8 mouse cellular contexts compared by ENCODE assay signal in the genomic region with DNA sequence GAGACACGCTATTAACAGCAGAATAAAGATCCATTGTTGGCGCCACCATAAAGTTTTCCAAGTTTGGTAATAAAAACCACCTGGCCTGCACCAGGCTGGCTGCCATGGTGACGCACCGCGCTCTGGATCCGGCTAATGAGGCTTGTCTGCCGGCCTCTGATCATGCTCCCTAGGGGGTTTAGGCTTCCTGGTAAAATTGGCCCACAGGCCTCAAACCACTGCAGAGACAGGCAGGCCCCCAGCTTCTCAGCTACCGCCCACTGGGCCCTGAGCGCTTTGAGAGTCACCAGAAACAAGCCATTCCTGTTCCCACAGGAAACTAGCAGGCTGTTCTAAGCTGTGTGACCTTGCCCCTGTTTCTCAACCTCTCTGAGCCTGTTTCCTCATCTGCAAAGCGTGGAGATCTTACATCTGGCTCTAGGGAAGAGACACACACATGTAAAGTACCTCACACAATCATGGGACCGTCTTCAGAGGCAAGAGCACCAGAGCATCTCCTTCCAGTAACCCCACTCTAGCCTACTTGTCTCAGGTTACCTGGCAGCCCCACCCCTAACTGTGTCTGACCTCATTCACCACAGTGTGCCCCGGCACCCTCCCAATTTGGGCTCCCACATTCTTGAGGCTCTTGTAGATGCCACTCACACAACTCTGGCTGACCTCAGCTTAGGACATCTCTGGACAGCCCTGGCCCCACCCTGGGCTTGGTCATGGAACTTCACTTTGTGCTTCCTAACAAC.
DNase-seq lines count a peak whose midpoint lies in the region; ATAC-seq and TF ChIP-seq lines count a peak whose summit lies in the region.

No protein-coding gene starts in this region.

- TF ChIP-seq POLR2A in limb, embryonic 14.5 days (IDR thresholded peaks at IDR 0.05; ENCODE audit: borderline replicate concordance, extremely low read depth, insufficient read depth, insufficient read length) = no peak
- TF ChIP-seq POLR2A in cerebellum, adult 2 months (IDR thresholded peaks at IDR 0.05; ENCODE audit: borderline replicate concordance, insufficient read depth, low read length) = no peak

- ATAC-seq in embryonic facial prominence, embryonic 15.5 days (ENCODE audit: insufficient number of reproducible peaks, low FRiP score, low TSS enrichment, low read depth) = peak; percentile 78
- 0 out of 2 replicates have a peak, but pooled peaks have one; percentile 32 for ATAC-seq in intestine, postnatal 0 days
- peak; percentile 83; the same call in 1 of the 2 replicates for ATAC-seq in limb, embryonic 14.5 days (ENCODE audit: low FRiP score, low read depth)
- ATAC-seq in lung, postnatal 0 days = no peak
- ATAC-seq in activated CD4-positive, CD25-positive, alpha-beta regulatory T cell, adult 4 months = no peak

- 0 out of 2 replicates have a peak overlapping the region, but pooled peaks have one; percentile 60 for H3K27ac ChIP-seq in embryonic facial prominence, embryonic 15.5 days (replicated peaks)
- H3K27ac ChIP-seq in intestine, postnatal 0 days (ENCODE audit: low read depth, low read length) = no peak overlapping the region
- H3K27ac ChIP-seq in limb, embryonic 14.5 days (replicated peaks; ENCODE audit: low read depth, low read length) = peak overlapping the region; percentile 27; the same call in 1 of the 2 replicates
- no peak overlapping the region for H3K27ac ChIP-seq in lung, postnatal 0 days (ENCODE audit: low read length)
- H3K27ac ChIP-seq in cerebellum, adult 2 months (ENCODE audit: insufficient read depth, low read length) = no peak overlapping the region

- H3K4me2 ChIP-seq in embryonic facial prominence, embryonic 15.5 days (replicated peaks) = no peak overlapping the region
- no peak overlapping the region for H3K4me2 ChIP-seq in intestine, postnatal 0 days (replicated peaks; ENCODE audit: low read depth)
- no peak overlapping the region for H3K4me2 ChIP-seq in limb, embryonic 14.5 days (replicated peaks; ENCODE audit: low read depth, low read length, severe bottlenecking)
- H3K4me2 ChIP-seq in lung, postnatal 0 days (replicated peaks; ENCODE audit: low read depth, low read length) = no peak overlapping the region

- H3K4me3 ChIP-seq in embryonic facial prominence, embryonic 15.5 days (replicated peaks) = no peak overlapping the region
- H3K4me3 ChIP-seq in intestine, postnatal 0 days (ENCODE audit: low read depth, low read length) = no peak overlapping the region
- no peak overlapping the region for H3K4me3 ChIP-seq in limb, embryonic 14.5 days (replicated peaks; ENCODE audit: low read length)
- H3K4me3 ChIP-seq in lung, postnatal 0 days (ENCODE audit: low read depth, low read length) = no peak overlapping the region
- no peak overlapping the region for H3K4me3 ChIP-seq in cerebellum, adult 2 months (replicated peaks; ENCODE audit: insufficient read depth, low read depth, low read length)

- no peaks in the 10 kb centered on the region for H3K36me3 ChIP-seq in embryonic facial prominence, embryonic 15.5 days
- H3K36me3 ChIP-seq in intestine, postnatal 0 days (ENCODE audit: control insufficient read depth, insufficient read depth) = no peaks in the 10 kb centered on the region
- H3K36me3 ChIP-seq in limb, embryonic 14.5 days (ENCODE audit: control insufficient read depth, insufficient read depth, low read length) = no peaks in the 10 kb centered on the region
- no peaks in the 10 kb centered on the region for H3K36me3 ChIP-seq in lung, postnatal 0 days (ENCODE audit: insufficient read depth, low read length)

- no peak overlapping the region for H3K9ac ChIP-seq in embryonic facial prominence, embryonic 15.5 days
- H3K9ac ChIP-seq in intestine, postnatal 0 days (ENCODE audit: low read depth, low read length) = no peak overlapping the region
- H3K9ac ChIP-seq in limb, embryonic 14.5 days (ENCODE audit: low read depth, low read length, severe bottlenecking) = no peak overlapping the region
- no peak overlapping the region for H3K9ac ChIP-seq in lung, postnatal 0 days (replicated peaks; ENCODE audit: low read depth)

- no peak for TF ChIP-seq CTCF in intestine, postnatal 0 days (IDR thresholded peaks at IDR 0.05; ENCODE audit: low read depth)
- no peak for TF ChIP-seq CTCF in lung, postnatal 0 days (IDR thresholded peaks at IDR 0.05)
- TF ChIP-seq CTCF in cerebellum, adult 2 months (IDR thresholded peaks at IDR 0.05; ENCODE audit: borderline replicate concordance, insufficient read depth, low read depth, low read length) = no peak

- 15% methylated on average over 12 of the region's 12 CpGs for WGBS in embryonic facial prominence, embryonic 15.5 days
- 46% methylated on average over 12 of the region's 12 CpGs for WGBS in intestine, postnatal 0 days
- 16% methylated on average over 12 of the region's 12 CpGs for WGBS in limb, embryonic 14.5 days
- 59% methylated on average over 12 of the region's 12 CpGs for WGBS in lung, postnatal 0 days
- WGBS in cerebellum, adult 2 months = 88% methylated on average over 12 of the region's 12 CpGs

- H3K4me1 ChIP-seq in embryonic facial prominence, embryonic 15.5 days = peaks cover 39% of the 10 kb centered on the region
- no peaks in the 10 kb centered on the region for H3K4me1 ChIP-seq in intestine, postnatal 0 days (replicated peaks; ENCODE audit: control insufficient read depth, insufficient read depth, low read length)
- H3K4me1 ChIP-seq in limb, embryonic 14.5 days (ENCODE audit: control insufficient read depth, insufficient read depth, low read length) = peaks cover 36% of the 10 kb centered on the region
- H3K4me1 ChIP-seq in lung, postnatal 0 days (ENCODE audit: insufficient read depth, low read depth, low read length) = no peaks in the 10 kb centered on the region
- peaks cover 19% of the 10 kb centered on the region for H3K4me1 ChIP-seq in cerebellum, adult 2 months (ENCODE audit: control insufficient read depth, insufficient read depth, low read length)

- peaks cover 17% of the 10 kb centered on the region for H3K27me3 ChIP-seq in embryonic facial prominence, embryonic 15.5 days
- H3K27me3 ChIP-seq in intestine, postnatal 0 days (replicated peaks; ENCODE audit: control insufficient read depth, insufficient read depth, low read length) = no peaks in the 10 kb centered on the region
- no peaks in the 10 kb centered on the region for H3K27me3 ChIP-seq in limb, embryonic 14.5 days (ENCODE audit: control insufficient read depth, insufficient read depth, low read length)
- no peaks in the 10 kb centered on the region for H3K27me3 ChIP-seq in lung, postnatal 0 days (replicated peaks; ENCODE audit: insufficient read depth, low read length)
- no peaks in the 10 kb centered on the region for H3K27me3 ChIP-seq in cerebellum, adult 2 months (ENCODE audit: control insufficient read depth, insufficient read depth, low read length)

- peak; percentile 14 for DNase-seq in right cerebral cortex, adult 18-20 months
- DNase-seq in right cerebral cortex, postnatal 4 days = no peak
- peak; percentile 91 for DNase-seq in limb, embryonic 14.5 days (ENCODE audit: low spot score)
- no peak for DNase-seq in lung, postnatal 0 days (ENCODE audit: low spot score)
- DNase-seq in cerebellum, adult 2 months = no peak

- no peaks in the 10 kb centered on the region for H3K9me3 ChIP-seq in embryonic facial prominence, embryonic 15.5 days (replicated peaks)
- H3K9me3 ChIP-seq in intestine, postnatal 0 days (ENCODE audit: control insufficient read depth) = no peaks in the 10 kb centered on the region
- H3K9me3 ChIP-seq in limb, embryonic 14.5 days (ENCODE audit: control insufficient read depth, low read length) = no peaks in the 10 kb centered on the region
- H3K9me3 ChIP-seq in lung, postnatal 0 days (ENCODE audit: low read length) = no peaks in the 10 kb centered on the region

- no peak for TF ChIP-seq EP300 in lung, postnatal 0 days (IDR thresholded peaks at IDR 0.05)

Comparison
In these comparisons a context has a peak if more than half of its experiments do, and no peak if none do; other contexts are left out.
1. DNase-seq: peak in right cerebral cortex, adult 18-20 months (single experiment) and limb, embryonic 14.5 days (single experiment); none in right cerebral cortex, postnatal 4 days (single experiment), lung, postnatal 0 days (single experiment) and cerebellum, adult 2 months (0 of 2).
2. ATAC-seq: peak in embryonic facial prominence, embryonic 15.5 days (single experiment), intestine, postnatal 0 days (single experiment) and limb, embryonic 14.5 days (single experiment); none in lung, postnatal 0 days (single experiment) and activated CD4-positive, CD25-positive, alpha-beta regulatory T cell, adult 4 months (single experiment).
3. H3K27ac ChIP-seq: peak in embryonic facial prominence, embryonic 15.5 days (single experiment) and limb, embryonic 14.5 days (single experiment); none in intestine, postnatal 0 days (single experiment), lung, postnatal 0 days (single experiment) and cerebellum, adult 2 months (single experiment).